Mouse (Mus musculus): ENCODE measurements around the gene Slc25a31.

Gene Slc25a31

GRCm38 (mm10) chr3:40708655-40709054, at the start of gene Slc25a31:
Slc25a31 (plus strand) TSS chr3:40708855.
- DNase-seq (ENCODE audit: low spot score in 2 of 2) = no peak

DNA sequence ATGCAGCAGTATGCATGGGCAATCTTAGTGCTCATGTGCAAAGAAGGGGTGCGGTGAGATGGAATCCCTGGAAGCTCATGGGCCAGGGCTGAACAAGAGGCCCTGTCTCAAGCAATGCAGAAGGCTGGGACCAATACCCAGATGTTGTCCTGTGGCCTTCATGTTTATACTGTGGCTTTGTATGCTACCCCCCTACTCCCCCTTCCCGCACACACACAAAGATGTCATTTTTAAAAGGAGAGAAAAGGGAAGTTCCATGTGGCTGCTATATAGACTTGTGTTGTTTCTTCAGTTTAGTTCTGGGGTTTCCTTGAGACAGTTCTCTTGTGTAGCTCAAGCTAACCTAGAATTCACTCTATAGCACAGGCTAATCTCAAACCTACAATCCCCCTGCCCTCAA, 48.4 kb upstream of the Slc25a31 start:
- DNase-seq (ENCODE audit: low spot score in 2 of 2) = no peak

GRCm38 (mm10) chr3:40666109-40666508, 42.5 kb upstream of the Slc25a31 start:
- no peak for DNase-seq (ENCODE audit: low spot score in 2 of 2)

DNA sequence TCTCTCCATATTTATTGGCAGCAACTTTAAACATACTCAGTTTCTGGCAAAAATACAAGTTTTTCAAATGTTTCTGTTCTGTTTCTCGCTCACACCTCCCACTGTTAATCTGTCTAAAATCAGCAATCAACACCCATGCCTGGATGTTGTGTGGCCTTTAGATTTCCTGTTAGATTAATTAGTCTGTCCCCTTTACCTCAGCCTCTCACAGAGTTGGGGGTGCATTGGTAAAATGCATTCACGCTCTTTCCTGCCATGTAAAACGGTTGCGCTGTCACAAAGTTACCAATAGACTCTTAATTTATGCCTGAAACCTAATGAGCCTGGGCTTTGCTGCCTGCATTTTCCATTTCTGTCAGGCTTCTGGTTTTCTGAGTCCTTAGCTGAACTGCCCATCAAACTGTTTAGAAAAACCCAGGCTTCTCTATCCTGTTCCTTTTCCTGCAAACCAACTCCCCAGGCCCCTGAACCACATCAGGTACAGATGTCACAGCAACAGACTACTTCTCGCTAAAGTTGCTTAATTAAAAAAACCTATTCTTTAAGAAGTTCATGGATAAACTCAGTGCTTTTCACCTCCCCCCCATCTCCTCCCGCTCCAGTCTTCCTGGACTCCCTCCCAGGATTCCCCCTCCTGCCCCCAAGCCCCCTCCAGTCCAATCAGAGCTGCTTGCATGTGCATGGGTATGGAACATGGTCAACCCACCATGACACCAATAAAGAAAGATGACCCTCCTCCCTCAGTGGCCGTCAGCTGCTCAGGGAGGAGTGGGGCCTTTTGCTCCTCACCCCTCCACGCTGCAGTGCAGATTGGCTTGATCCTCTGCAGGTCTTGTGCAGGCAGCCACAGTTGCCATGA, 41.6 kb upstream of the Slc25a31 start:
- DNase-seq (ENCODE audit: low spot score in 2 of 2) = no peak

GRCm38 (mm10) chr3:40668889-40669288, 39.8 kb upstream of the Slc25a31 start:
- DNase-seq (ENCODE audit: low spot score in 2 of 2) = no peak

DNA sequence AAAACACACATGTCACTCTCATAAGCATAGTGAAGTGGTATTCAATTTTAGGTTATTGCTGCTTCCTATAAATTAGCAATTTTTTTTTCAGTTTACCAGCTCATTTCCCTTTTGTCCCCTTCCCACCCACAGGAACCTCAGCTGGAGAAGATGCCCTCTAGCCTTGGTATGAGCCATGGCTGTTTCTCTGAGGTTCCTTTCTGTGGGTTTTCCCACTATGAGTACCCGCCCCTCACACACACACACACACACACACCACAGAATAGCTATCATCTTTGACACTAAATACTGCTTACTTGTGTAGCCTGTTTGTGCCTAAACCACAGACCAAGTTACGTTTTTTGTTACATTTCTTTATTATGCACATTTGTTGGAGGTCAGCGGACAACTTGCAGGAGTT, 39.3 kb upstream of the Slc25a31 start:
- no peak for DNase-seq (ENCODE audit: low spot score in 2 of 2)

- no peak for DNase-seq (ENCODE audit: low spot score in 2 of 2)
These were observed 35.1 kb upstream of the Slc25a31 start for GRCm38 (mm10) chr3:40673515-40673914.

GRCm38 (mm10) chr3:40674873-40675405, 33.7 kb upstream of the Slc25a31 start:
- no peak for DNase-seq (ENCODE audit: low spot score in 2 of 2)

DNA sequence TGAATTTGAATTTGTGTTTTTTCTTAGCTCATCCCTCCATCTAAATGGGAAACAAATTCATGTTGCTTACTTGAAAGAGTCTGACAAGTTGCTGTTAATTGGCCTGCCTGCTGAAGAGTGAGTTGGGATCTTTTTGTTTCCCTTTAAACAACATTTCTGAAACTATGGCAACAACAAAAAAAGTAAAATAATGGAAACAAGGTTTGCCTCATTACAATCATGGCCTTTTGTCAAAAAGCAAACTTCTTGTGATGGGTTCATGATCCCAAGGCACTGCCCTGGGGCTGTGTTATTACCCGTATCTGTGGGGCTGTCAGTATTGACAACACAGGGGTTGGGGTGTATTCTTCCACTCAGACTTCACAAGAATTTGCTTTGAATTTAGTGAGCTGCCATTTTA, 29.8 kb upstream of the Slc25a31 start:
- DNase-seq (ENCODE audit: low spot score in 2 of 2) = no peak

GRCm38 (mm10) chr3:40682404-40682803, 26.3 kb upstream of the Slc25a31 start:
- DNase-seq (ENCODE audit: low spot score in 2 of 2) = no peak

- no peak for DNase-seq (ENCODE audit: low spot score in 2 of 2)
These were observed 25.5 kb upstream of the Slc25a31 start for GRCm38 (mm10) chr3:40683171-40683570.

GRCm38 (mm10) chr3:40685855-40686515, 22.7 kb upstream of the Slc25a31 start:
- DNase-seq (ENCODE audit: low spot score in 2 of 2) = no peak

- no peak for DNase-seq (ENCODE audit: low spot score in 2 of 2)
These were observed 21.8 kb upstream of the Slc25a31 start for GRCm38 (mm10) chr3:40686836-40687235.

- no peak for DNase-seq (ENCODE audit: low spot score in 2 of 2)
These were observed 21.1 kb upstream of the Slc25a31 start for GRCm38 (mm10) chr3:40687588-40687987.

DNA sequence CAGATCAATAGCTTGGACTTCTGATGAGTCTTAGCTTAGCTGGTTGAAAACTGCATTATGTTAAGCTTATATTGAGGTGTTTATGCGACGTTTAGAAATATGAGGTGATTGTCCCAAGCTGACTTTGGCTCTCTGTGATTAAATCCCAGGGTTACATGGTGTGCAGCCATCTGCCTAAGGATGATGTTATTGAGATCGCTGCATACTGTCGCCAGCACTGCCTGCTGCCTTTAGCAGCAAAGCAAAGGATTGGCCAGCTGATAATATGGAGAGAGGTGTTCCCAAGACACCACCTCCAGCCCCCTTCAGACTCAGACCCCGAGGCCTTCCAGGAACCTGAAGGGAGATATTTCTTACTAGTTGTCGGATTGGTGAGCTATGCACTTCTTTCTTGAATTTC, 17.1 kb upstream of the Slc25a31 start:
- no peak for DNase-seq (ENCODE audit: low spot score in 2 of 2)

DNA sequence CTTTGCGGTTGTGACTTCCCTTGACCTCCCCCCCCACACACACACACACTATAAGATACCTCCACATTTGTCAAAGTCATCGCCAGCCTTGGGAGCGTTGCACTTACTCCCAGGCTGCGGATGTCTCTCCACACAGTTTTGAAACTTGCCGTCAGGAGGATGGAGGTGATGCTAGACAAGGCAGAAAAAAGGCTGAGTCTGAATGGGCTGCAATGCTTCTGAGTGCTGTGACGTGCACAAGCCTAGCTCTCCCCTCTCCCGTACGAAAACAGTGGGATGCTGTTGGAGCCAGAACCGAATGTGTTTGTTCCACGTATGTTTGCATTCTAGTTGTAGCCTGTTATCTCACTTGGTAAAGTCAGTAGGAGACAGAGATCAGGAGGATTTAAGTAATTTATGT, 15.2 kb upstream of the Slc25a31 start:
- no peak for DNase-seq (ENCODE audit: low spot score in 2 of 2)

DNA sequence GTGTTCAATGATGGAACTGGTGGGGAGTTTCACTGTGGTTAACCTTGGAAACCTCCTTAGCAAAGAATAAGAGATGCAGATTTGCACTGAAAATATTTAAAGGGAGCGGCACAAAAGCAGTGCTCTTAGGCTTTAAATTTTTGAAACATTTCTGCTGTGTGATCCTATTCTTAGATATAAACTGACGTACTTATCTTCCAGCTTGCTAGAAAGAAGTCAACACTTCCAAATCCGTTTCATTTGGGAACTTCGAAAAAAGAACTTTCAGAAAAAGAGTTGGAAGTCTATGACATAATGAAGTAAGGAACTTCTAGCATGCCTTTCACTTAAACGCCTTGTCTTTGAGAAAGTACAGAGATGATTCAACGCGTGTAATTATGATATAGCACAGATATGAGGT, 14.7 kb upstream of the Slc25a31 start:
- DNase-seq (ENCODE audit: low spot score in 2 of 2) = no peak

GRCm38 (mm10) chr3:40694438-40694837, 14.2 kb upstream of the Slc25a31 start:
- DNase-seq (ENCODE audit: low spot score in 2 of 2) = no peak

DNA sequence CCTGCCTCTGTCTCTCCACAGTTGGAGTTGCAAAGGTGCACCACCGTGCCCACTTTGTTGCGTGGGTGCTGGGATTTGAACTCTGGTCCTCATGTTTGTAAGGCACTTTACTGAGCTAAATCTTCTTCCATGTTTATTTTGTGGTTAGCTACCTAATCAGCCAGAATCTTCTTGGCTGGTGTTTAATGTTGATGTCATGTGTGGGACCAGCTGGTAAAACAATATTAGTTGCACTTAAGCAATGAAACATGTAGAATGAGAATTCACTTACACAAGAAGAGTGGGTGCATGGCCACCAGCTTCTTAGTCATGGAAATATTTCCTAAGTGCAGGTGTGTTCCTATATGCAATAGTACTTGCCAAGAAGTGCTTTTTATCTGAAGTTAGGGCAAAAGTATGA, 13.5 kb upstream of the Slc25a31 start:
- DNase-seq (ENCODE audit: low spot score in 2 of 2) = no peak

DNA sequence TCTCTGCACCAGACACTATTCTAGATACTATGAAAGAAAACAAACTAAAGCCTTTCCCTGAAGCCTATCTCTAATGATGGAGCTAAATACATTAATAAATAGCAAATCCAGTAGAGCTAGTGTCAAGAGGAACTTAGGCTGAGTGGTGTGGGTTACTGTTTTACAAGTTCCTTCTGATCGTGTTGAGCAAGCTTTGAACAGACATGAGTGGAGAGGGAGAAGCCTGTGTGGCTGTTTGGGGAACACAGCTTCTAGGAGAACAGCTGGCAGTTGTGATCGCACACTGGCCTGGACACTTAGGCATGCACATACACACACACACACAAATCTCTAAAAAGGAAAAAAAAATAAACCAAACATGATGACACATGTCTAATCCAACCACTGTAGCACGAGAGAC, 9.8 kb upstream of the Slc25a31 start:
- no peak for DNase-seq (ENCODE audit: low spot score in 2 of 2)

GRCm38 (mm10) chr3:40704816-40705430, 3.7 kb upstream of the Slc25a31 start:
- DNase-seq (ENCODE audit: low spot score in 2 of 2) = no peak

- DNase-seq (ENCODE audit: low spot score in 2 of 2) = no peak
These were observed 7.4 kb downstream of the Slc25a31 start for GRCm38 (mm10) chr3:40716056-40716455.

- no peak for DNase-seq (ENCODE audit: low spot score in 2 of 2)
These were observed 10.4 kb downstream of the Slc25a31 start for GRCm38 (mm10) chr3:40719022-40719421.

Data from frontal cortex, postnatal 10 days (tissue).